Mouse (Mus musculus) telencephalon, adult 2 months (tissue): Measurements from ENCODE around the gene Sept3.

Source experiments
- DNase-seq: peaks from one replicate; pipeline ENCODE4 v3.0.0-alpha.2; 2011; ENCODE audit warnings: low read depth, low spot score

Sept3 gene

DNA sequence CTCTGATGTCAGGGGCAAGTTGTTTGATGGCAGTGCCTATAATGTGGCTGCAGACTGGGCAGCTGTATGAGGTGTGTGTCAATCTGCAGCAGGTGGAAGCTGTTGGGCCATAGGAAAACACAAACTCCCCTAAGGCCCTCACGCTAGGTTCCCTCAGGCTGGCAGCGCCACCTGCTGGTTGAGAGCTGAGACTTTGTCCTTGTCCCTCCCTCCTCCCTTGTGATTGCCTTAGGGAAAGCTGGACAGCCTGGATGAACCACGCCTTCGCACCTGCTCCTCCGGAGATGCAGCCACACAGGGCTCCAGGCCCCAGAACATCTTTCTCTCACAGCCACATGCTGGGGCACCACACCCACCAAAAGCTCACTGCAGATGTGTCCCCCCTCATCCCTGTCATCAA is 3.5 kb upstream of the Sept3 start:
- DNase-seq, result no peak

- no peak for DNase-seq
Measured at GRCm38 (mm10) chr15:82272295-82272694, 2.4 kb upstream of the Sept3 start.

DNA sequence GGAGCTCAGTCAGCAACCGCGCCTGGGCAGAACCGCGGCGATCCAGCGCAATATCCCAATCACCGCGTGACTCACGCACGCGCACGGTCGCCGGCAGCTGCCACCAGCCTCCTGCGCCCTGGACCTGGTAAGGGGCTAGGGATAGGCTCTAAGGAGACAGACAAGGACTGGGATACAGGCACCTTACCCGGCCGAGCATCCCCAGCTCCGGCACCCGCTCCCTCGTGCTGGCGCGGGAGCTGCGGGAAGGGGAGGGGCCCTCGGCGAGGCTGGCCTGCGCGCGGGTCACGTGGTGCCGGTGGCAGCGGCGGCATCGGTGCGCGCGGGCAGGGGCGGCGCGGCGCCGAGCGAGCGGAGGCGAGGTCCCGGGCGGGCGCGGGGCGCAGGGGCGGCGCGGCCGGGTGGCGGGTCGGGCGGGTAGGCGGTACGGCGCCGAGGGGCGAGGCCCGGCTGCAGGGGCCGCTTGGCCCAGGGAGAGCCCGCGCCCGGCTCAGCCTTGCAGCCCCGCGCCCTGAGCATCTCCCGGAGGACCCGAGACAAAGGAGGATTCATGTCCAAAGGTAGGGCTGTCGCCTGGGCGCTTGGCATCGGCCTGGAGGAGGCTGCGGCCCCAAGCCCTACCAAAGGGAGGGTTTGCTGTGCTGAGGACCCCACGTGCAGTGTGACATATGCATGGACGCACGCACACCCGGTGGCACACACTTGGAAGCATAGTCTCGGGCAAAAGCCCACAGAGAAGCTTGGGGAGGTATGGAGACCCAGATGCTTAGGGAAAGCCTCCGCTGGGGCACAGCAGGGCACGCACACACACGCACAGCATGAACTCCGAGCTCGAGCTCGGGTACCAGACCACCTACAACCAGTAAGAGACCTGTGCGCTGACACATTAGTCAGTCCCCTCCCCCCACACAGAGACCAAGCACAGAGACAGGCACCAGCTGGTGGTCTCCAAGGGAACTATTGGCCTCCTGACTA is 521 bp downstream of the Sept3 start:
- no peak for DNase-seq

DNA sequence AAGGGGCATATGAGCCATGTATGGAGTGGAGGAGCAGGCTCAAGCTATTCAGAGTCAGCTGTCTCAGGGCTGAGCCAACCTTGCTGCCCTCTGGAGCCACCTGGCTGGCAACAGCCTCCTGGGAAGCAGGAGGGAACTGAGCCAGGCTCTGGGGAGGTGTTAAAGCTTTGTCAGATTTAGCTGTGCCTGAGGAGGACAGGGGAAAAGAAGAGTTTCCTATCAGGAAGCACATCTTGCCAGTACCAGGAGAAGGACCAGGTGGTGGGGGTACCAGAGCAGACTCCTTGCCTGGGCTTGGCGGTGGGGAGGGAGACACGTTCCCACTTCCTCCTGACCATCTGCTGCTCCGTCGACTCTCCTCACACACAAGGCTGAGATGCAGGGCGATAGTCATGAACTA is 2.9 kb downstream of the Sept3 start:
- DNase-seq, result no peak

DNA sequence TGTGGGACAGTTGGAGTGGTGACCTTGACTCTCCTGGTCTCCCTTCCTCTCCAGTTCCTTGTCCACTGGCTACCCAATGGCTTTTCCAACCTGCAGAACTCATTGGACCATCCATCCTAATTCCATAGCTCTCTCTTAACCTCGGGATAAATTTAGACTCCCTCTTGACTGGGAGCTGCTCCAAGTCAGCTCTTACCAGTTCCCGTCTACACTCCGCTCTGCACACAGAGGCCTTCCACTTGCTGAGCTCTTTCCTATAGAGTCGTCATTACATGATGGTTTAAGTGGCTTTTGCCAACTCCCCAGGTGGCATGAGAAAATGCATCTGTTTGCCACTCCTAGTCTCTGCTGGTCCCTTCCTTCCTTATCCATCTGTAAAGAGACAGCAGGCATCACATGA is 5.9 kb downstream of the Sept3 start:
- DNase-seq, result no peak

GRCm38 (mm10) chr15:82286157-82286556 is 11.5 kb downstream of the Sept3 start:
- no peak for DNase-seq

DNA sequence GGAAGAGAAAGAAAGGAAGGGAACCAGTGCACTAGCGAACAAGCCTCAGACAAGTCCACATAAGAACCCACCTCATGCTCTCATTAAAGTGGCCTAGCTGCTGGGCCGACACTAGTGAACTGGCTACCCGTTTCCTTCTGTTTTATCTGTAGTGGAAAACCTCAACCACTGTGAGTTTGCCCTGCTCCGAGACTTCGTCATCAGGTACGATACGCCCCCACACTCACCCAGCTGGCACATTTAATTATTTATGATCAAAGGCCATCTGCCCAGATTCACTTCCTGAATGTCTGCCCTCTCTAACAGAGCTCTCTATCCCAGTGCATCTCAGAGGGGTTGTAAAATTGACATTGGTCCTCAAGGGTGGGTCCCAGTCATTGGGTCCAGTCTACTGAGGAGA is 15.6 kb downstream of the Sept3 start:
- DNase-seq, result no peak

GRCm38 (mm10) chr15:82292851-82293250 is 18.2 kb downstream of the Sept3 start:
- no peak for DNase-seq

GRCm38 (mm10) chr15:82293271-82293711 is 18.6 kb downstream of the Sept3 start:
- no peak for DNase-seq

DNA sequence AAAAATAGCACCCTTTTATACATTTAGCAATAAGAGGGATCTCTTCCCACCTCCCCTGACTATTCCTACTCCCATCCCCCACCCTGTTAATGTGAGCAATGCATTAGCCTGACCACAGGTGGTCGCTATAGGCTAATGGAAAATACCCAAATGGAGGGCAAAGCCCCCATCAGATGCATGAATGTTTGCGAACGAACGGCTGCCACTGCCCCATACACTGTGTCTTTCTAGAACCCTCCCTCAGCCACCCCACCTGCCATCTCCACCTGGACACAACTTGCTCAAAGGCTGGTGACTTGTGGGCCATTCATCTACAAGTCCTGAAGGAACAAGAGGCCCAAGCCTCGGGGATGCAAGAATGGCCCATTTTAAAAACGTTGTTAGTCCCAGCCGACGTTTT is 19.4 kb downstream of the Sept3 start:
- DNase-seq, result no peak

GRCm38 (mm10) chr15:82298764-82299561 is 24.3 kb downstream of the Sept3 start, which contains the start of gene Wbp2nl:
Gene Wbp2nl, plus strand, starts transcription at chr15:82298954.
- no peak for DNase-seq

- DNase-seq, result no peak
Measured at GRCm38 (mm10) chr15:82307107-82307506, 32.4 kb downstream of the Sept3 start.

- DNase-seq, result no peak
Measured at GRCm38 (mm10) chr15:82308416-82308815, 33.7 kb downstream of the Sept3 start.

GRCm38 (mm10) chr15:82317839-82318238 is 43.1 kb downstream of the Sept3 start:
- DNase-seq, result no peak

DNA sequence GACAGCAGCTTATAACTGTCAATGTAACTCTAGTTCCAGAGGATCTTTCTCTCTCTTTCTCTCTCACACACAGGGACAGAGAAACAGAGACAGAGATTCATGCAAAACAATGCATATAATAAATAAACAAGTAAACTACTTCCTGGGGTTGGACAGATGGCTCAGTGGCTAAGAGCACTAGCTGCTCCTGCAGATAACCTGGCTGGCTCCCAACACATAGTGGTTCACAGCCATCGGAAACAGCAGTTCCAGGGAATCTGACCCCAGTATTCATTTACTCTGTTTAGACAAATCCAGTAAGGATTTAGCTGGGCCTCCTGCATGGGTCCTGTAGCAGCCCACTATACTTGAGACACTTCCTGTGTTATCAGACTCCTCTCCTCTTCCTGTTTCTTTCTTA is 44.9 kb downstream of the Sept3 start:
- DNase-seq, result no peak

- no peak for DNase-seq
Measured at GRCm38 (mm10) chr15:82322195-82322594, 47.5 kb downstream of the Sept3 start.

DNA sequence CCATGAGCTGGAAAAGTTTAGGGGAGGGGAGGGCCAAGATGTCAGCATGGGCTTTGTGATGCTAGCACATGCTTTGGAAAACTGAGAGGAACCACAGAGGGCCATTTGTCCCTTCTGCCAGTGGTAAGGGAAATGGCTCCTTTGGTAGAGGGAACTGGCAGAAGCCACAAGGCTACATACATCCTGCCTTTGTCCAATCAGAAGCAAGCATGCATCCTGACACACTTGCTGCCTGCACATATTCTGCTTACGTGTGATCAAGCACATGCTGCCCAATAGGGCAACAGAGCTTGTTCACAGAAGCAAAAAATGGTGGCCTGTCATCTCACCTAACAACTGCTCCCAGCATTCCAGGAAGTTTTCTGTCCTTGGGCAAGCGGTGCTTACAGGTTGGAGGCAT is 50.7 kb downstream of the Sept3 start:
- DNase-seq, result no peak

DNA sequence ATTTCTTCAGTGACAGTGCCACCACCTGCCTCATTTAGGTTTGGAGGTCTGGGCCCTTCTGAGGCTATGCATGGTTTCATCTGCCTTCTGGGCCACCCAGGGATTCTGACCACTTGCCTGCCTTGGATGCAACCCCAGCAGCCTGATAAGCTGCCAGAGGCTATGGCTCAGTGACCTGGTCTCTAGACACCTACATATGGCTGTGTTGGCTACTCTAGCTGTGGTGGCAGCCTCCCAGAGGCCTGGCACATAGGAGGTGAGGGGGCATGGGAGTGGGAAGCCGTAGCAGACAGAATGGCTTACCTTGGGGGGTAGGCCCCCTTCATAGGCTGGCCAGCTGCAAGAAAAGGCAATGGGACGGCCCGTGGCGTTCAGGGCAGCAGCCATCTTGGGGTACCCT is 60.5 kb downstream of the Sept3 start:
- no peak for DNase-seq

GRCm38 (mm10) chr15:82336629-82337028 is 61.9 kb downstream of the Sept3 start:
- DNase-seq, result no peak

- no peak for DNase-seq
Measured at GRCm38 (mm10) chr15:82337875-82338274, 63.2 kb downstream of the Sept3 start.

GRCm38 (mm10) chr15:82338593-82339112 is 64.0 kb downstream of the Sept3 start, which contains the start of the genes Naga, Pheta2 and Smdt1:
Gene Naga, minus strand, starts transcription at chr15:82338925.
Gene Pheta2, plus strand, starts transcription at chr15:82338942.
Gene Smdt1, plus strand, starts transcription at chr15:82338959.
- peak; percentile 93 for DNase-seq

GRCm38 (mm10) chr15:82339150-82339549 is 64.5 kb downstream of the Sept3 start:
- no peak for DNase-seq
